Mouse (Mus musculus) cortical plate, adult 2 months (tissue): Measurements from ENCODE around the gene Ugt3a1. TPM values are rescaled to one million over a fixed set of nuclear protein-coding genes. Genes with fewer than 3 reads are reported as not detected.
"Not testable (repeated sequence)": the region's sequence is repeated elsewhere in the genome, so short reads cannot be mapped to it uniquely, and the experiment has no call there.

Experiments used
- H3K27ac ChIP-seq: fragments of 200-500 bp; 2 replicates; pipeline ENCODE4 v1.5.1; 2012; ENCODE audit warnings: low read length, control low read depth, inconsistent platforms; ENCODE audit not compliant: insufficient read depth
- H3K4me1 ChIP-seq: fragments of 200-500 bp; 2 replicates; pipeline ENCODE4 v1.6.1; 2011; ENCODE audit warnings: low read length; ENCODE audit not compliant: control insufficient read depth, insufficient read depth
- H3K4me3 ChIP-seq: fragments of 200-500 bp; 2 replicates; pipeline ENCODE4 v1.5.1; 2011; ENCODE audit warnings: mild to moderate bottlenecking, low read length, control low read depth; ENCODE audit not compliant: insufficient read depth
- CTCF ChIP-seq: fragments of 200-500 bp; IDR thresholded peaks from 2 replicates; pipeline ENCODE4 v1.5.1; 2011; ENCODE audit warnings: mild to moderate bottlenecking, control low read depth, low read length; ENCODE audit not compliant: insufficient read depth; ENCODE audit errors: extremely low read depth
- POLR2A ChIP-seq: fragments of 200-500 bp; IDR thresholded peaks from 2 replicates; pipeline ENCODE4 v1.6.1; 2011; ENCODE audit warnings: mild to moderate bottlenecking, low read length, control low read depth; ENCODE audit not compliant: insufficient read depth; ENCODE audit errors: extremely low read depth
- polyA plus RNA-seq: library from polyadenylated mRNA; depleted of rRNA; stranded (reverse); fragments of >200 nt; gene quantifications from 2 replicates; pipeline ENCODE4 v1.2.3, GENCODE M21; 2012; rRNA removed

Ugt3a1 gene
- polyA plus RNA-seq, result not detected in 2 replicates

- Histone ChIP-seq H3K4me3 (no peak within 1 kb of the TSS), H3K27ac (no peak within 1 kb of the TSS), H3K4me1 (no peaks in the 10 kb centered on the region)
- TF ChIP-seq POLR2A, result no peak
- no peak for TF ChIP-seq CTCF
Observed at GRCm38 (mm10) chr15:9276838-9277295, at the start of gene Ugt3a1. Gene Ugt3a1, plus strand, starts transcription at chr15:9276888.

DNA sequence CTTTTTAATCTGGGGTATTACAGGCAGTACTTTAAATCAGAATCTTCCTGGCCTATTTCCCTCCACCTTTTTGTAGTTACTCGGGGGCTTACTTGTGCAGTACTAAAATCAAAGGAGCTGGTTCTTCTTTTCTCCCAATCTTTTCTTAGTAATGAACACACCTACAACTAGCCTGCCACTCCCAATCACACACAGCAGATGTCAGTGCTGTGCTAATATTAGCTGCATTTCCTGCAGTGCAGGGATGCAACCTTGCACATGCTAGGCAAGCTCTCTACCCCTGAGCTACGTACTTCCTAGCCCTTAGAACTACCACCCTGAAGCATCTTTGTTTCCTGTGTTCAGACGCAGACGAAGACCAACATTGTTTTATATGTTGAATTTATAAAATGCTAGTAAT lies 45.8 kb upstream of the Ugt3a1 start:
- not testable (repeated sequence) for H3K4me3 ChIP-seq, H3K4me1 ChIP-seq

GRCm38 (mm10) chr15:9246345-9246744 lies 30.3 kb upstream of the Ugt3a1 start:
- TF ChIP-seq CTCF, result no peak
- no peak for TF ChIP-seq POLR2A
- no peak overlapping the region for H3K4me3 ChIP-seq
- no peak overlapping the region for H3K27ac ChIP-seq
- no peaks in the 10 kb centered on the region for H3K4me1 ChIP-seq

More for the DNA sequence above, 45.8 kb upstream of the Ugt3a1 start:
- not testable (repeated sequence) for H3K27ac ChIP-seq

DNA sequence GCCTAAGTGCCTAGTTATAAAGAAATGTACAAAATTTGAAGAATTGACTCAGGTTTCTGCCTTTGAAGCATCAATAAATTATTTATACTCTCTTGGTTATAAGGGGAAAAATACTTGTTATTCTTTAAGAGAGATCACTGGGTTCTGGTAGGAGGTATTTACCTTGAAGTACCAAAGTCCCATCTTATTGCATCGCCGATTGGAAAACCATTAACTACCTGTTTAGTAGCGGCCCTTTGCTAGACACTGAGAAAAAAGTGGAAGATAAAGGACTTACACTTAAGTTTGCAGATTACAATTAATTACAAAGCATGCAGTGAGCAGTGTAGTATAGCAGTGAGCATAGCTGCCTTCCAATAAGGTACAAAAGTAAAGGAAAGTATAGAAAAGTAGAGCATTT lies 23.8 kb upstream of the Ugt3a1 start:
- TF ChIP-seq CTCF (no peak), POLR2A (no peak)
- no peak overlapping the region for H3K4me3 ChIP-seq
- no peaks in the 10 kb centered on the region for H3K4me1 ChIP-seq
- H3K27ac ChIP-seq, result no peak overlapping the region

GRCm38 (mm10) chr15:9260621-9261020 lies 16.1 kb upstream of the Ugt3a1 start:
- H3K4me3 ChIP-seq, result no peak overlapping the region
- TF ChIP-seq POLR2A, result no peak
- no peak for TF ChIP-seq CTCF
- H3K27ac ChIP-seq, result no peak overlapping the region
- H3K4me1 ChIP-seq, result no peaks in the 10 kb centered on the region

DNA sequence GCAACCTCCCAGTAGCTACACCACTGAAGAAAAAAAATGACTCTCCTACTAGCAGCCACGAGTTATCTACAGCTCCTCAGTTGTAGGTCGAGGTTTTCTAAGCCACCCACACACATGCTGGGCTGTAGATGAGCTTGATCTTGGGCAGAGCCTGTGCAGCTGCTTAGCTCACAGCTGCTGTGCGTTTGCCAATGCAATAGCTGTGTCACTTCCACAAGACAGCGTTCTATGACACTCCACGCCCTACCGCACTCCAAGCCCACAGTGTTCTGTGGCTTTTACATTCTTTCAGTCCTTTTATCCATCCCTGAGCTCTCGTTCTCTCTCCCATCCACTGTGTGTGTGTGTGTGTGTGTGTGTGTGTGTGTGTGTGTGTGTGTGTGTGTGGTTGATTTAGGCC lies 4.8 kb upstream of the Ugt3a1 start:
- no peak overlapping the region for H3K4me3 ChIP-seq
- H3K27ac ChIP-seq, result no peak overlapping the region
- TF ChIP-seq POLR2A (no peak), CTCF (no peak)
- no peaks in the 10 kb centered on the region for H3K4me1 ChIP-seq

- H3K4me1 ChIP-seq, result no peaks in the 10 kb centered on the region
- no peak overlapping the region for H3K27ac ChIP-seq
- TF ChIP-seq CTCF, result no peak
- no peak for TF ChIP-seq POLR2A
- no peak overlapping the region for H3K4me3 ChIP-seq
Observed at GRCm38 (mm10) chr15:9279026-9279425, 2.3 kb downstream of the Ugt3a1 start.

DNA sequence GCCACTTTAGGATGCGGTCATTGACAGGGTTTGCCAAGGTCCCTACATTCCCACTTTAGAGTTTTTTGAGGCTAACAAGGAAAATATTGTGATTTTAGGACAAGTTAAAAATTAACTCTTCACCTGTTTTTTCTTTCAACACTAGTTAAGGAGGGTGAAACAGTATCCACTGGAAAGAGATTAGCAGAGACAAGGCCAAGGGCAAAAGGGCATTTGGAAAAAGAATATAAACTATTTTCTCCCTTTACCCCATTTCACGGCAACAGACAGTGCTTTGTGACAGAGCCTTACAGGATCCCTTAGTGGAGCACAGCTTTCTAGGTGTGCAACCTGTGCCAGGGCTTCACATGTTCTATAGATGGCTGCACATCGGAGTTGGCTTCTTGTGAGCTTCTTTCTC lies 2.9 kb downstream of the Ugt3a1 start:
- Histone ChIP-seq H3K4me1 (no peaks in the 10 kb centered on the region), H3K4me3 (no peak overlapping the region), H3K27ac (no peak overlapping the region)
- TF ChIP-seq POLR2A, result no peak
- TF ChIP-seq CTCF, result no peak

DNA sequence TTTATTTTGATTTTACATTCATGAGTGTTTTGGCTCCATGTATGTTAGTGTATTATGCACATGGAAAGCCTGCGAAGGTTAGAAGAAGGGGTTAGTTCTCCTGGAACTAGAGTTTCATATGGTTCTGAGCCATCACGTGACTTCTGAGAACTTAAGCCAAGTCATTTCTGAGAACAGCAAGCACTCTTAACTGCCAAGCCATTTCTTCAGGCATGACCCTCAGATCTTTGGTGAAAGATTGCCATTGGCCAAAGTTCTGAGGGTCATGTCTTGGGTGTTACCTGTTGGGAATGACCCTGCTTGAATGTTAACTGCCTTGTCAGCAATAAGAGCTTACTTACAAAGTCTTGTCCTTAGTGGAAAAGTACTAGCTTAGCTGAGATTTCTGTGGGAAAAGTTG lies 6.5 kb downstream of the Ugt3a1 start:
- no peaks in the 10 kb centered on the region for H3K4me1 ChIP-seq
- TF ChIP-seq CTCF, result no peak
- no peak for TF ChIP-seq POLR2A

GRCm38 (mm10) chr15:9289660-9290059 lies 13.0 kb downstream of the Ugt3a1 start:
- no peak overlapping the region for H3K27ac ChIP-seq
- no peaks in the 10 kb centered on the region for H3K4me1 ChIP-seq
- H3K4me3 ChIP-seq, result no peak overlapping the region
- TF ChIP-seq CTCF, result no peak
- TF ChIP-seq POLR2A, result no peak

More for the DNA sequence above, 6.5 kb downstream of the Ugt3a1 start:
- Histone ChIP-seq H3K27ac (no peak overlapping the region), H3K4me3 (no peak overlapping the region)
